Mouse (Mus musculus) urinary bladder, adult 2 months (tissue): Measurements from ENCODE around the gene Alpi. TPM values are rescaled to one million over a fixed set of nuclear protein-coding genes. Genes with fewer than 3 reads are reported as not detected.

ENCODE experiments used
- DNase-seq: peaks from one replicate; pipeline ENCODE4 v3.0.0; 2022; ENCODE audit warnings: low spot score
- polyA plus RNA-seq: library from polyadenylated mRNA; depleted of rRNA; stranded (reverse); fragments of >200 nt; gene quantifications from 2 replicates; pipeline ENCODE4 v1.2.3, GENCODE M21; 2012; rRNA removed

The Alpi gene
- 0.06 TPM in 1 of 2 replicates, not detected in the other for polyA plus RNA-seq

DNA sequence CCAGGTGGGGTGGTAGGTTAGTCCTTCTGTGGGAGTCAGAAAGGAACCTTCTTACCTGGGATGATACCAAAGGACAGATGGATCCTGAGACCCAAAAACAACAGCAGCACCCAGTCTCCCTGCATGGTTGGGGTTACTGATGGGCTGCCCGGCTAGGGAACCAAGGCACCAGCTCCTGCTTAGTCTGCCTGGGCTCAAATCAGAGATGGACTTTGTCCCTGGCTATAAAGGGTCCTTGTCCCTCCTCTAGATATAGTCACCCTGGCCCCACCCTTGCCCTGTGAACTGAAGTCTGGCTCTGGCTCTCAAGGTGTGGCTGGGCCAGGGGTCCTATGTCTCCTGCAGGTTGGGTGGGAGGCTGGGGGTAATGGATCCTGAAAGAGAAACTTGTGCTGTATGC is at the start of gene Alpi:
Gene Alpi (minus strand): TSS at position 196 of the 400 bp plus-strand sequence.
- no peak for DNase-seq

DNA sequence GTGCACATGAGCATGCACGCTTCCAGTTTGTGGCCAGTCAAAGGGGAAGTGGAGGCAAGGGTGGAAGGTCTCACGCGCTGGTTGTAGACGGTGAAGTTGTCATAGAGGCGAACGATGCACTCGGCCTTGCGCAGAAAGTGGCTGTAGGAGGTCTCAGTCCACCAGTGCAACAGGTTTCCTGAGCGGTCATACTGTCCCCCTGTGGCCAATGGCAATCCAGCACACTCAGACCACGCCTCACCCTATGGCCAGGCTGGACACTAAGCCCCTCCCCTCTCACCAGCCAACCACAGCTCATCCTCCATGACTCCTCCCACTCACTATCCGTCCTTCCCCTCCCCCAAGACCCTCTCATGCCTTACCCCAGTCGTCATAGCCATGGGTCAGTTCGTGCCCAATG is 48.0 kb upstream of the Alpi start:
- no peak for DNase-seq

DNA sequence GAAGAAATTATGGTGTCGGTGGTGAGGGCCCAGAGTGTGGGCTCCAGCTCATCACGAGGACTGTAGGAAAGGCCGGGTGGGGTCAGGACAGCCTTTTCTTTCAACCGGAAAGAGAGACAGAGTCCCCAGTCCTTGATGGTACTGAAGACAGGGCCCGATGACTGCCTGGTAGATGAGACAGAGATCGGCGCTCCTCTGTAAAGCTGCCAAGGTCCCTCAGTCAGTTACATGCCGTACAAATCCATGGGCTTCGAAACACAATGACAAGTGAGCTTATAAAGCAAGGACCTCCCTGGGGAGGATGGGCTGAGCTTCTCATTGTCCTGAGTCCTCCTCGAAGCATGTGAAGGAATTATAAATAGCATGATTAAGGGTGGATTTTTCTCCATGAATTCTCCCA is 41.7 kb upstream of the Alpi start:
- DNase-seq, result no peak

- no peak for DNase-seq
Measured at GRCm38 (mm10) chr1:87142456-87142855, 41.0 kb upstream of the Alpi start.

- DNase-seq, result no peak
Measured at GRCm38 (mm10) chr1:87141550-87141949, 40.1 kb upstream of the Alpi start.

GRCm38 (mm10) chr1:87131803-87132202 is 30.4 kb upstream of the Alpi start:
- no peak for DNase-seq

GRCm38 (mm10) chr1:87127206-87128030 is 26.0 kb upstream of the Alpi start:
- no peak for DNase-seq

DNA sequence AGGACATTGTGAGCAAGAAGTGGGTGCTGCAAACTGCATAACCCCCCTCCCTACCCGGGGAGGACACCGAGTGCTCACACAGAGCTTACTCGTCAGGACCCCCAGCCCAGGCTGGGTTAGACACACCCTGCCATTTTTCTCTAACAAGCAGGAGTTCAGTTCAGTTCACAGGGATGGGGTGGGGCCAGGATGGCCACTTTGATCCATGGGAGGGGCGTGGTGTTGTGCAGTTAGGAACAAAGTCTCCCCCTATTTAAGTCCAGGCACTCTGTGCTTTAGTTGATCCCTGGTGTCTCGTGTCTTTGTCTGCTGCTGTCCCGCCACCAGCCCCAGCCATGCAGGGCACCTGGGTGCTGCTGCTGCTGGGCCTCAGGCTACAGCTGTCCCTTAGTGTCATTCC is 23.3 kb upstream of the Alpi start, which contains the start of gene Akp3:
Gene Akp3 (plus strand): TSS at position 301 of the 400 bp plus-strand sequence.
- DNase-seq, result no peak

DNA sequence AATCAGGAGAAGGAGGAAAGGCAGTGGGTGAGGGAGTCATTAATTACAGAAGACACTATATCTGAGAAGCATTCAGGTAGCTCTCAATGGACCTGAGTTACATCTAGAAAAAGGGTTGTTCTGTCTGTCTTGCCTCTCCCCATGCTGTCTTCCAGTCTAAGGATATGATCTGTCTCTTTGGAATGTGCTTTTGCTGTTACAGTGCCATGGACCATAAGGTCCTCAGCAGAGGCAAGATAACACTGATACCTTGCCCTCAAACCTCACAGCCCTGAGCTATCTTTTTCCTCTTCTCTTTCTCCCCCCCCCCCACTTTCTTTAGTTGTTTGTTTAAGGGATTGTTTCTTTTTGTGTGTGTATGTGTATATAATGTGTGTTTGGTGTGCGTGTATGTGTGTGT is 13.4 kb upstream of the Alpi start:
- DNase-seq, result no peak

GRCm38 (mm10) chr1:87111719-87112354 is 10.4 kb upstream of the Alpi start:
- DNase-seq, result no peak

- DNase-seq, result no peak
Measured at GRCm38 (mm10) chr1:87108564-87108963, 7.2 kb upstream of the Alpi start.

DNA sequence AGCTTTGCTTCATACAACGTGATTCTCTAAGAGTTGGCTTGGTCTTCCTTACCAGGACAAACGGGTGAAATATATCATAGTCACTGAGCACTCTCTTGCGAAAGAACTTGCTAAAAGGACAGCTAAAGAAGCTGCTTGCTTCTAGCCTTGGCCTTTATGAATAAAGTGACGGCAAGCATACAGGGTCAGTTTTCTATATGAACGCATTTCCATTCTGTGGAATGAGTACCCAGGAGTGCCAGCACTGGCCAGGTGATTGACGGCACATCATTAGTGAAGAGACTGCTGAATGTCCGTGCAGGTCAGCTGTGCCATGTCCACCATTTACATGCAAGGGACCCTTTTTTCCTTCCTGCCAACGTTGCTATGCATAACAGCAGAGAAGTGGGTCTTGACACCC is 5.1 kb upstream of the Alpi start:
- no peak for DNase-seq

DNA sequence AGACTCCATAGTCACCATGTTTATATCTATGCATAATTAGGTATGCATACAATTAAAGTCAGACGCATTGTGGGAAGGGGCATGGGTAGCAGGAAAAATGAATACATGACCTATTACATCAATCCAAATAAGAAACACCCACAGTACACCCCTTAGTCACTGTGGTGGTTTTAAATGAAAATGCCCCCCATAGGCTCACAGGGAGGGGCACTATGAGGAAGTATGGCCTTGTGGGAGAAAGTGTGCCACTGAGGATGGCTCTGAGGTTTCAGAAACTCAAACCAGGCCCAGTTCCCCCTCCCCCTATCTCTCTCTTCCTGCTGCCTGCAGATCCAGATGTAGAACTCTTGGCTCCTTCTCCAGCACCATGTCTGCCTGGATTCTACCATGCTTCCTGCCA is 2.5 kb upstream of the Alpi start:
- no peak for DNase-seq

- no peak for DNase-seq
Measured at GRCm38 (mm10) chr1:87102114-87102513, 708 bp upstream of the Alpi start.

- DNase-seq, result peak; percentile 45
Measured at GRCm38 (mm10) chr1:87098358-87098975, 2.9 kb downstream of the Alpi start.

GRCm38 (mm10) chr1:87095642-87096041 is 5.8 kb downstream of the Alpi start:
- DNase-seq, result no peak

GRCm38 (mm10) chr1:87089828-87090227 is 11.6 kb downstream of the Alpi start, which contains the start of gene Alppl2:
TSS of gene Alppl2 (minus strand) at chr1:87089928.
- no peak for DNase-seq

DNA sequence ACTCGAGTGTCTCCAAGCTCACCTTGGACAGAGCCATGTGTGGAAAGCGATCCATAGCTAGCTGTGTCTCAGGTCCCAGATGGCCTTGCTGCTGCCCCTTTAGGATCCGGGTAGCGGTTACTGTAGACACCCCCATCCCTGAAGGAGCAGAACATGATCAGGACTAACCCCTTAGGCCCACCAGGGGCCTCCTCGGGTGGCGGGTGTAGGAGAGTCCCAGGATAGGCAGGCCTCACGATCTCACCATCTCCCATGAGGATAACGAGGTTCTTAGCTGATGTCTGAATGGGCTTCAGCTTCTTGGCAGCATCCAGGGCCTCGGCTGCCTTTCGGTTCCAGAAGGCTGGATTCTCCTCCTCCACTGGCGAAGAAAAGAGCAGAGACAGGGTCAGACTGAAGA is 12.2 kb downstream of the Alpi start:
- no peak for DNase-seq

DNA sequence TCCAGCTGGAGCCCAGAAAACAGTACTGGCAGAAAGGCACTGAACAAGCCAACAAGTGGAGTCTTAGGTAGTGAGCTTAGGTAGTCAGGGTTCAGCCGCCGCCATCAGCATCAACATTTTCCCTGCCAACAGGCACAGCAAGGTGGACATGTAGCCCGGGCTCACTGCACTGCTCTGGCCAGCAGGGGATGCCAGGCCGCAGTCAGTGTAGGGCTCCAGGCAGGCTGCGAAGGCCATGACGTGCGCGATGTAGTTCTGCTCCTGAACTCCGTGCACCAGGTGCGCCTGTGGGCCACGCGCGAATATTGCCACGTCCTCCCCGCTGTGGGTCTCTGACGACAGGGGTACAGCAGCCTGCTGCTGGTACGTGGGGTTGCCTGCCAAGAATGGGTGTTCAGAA is 14.4 kb downstream of the Alpi start:
- no peak for DNase-seq

DNA sequence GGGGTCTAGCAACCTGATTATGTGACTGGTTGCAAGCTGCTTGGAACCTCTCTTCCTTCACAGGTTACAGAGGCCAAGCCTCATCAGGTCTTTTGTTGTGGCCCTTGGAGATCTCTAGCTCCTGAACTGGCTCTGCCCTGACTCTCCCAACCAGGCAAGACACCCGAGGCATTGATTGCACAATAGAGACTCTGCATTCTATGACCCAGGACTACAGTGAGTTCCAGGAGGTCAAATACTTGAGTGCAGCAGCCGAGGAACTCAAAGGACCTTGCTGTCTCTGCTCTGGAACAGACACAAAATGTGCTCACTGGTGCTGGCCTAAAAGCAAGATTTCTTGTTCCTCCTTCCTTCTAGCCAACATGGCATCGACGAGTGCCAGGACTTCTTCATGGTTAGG is 15.2 kb downstream of the Alpi start:
- DNase-seq, result no peak

- no peak for DNase-seq
Measured at GRCm38 (mm10) chr1:87073776-87074175, 27.6 kb downstream of the Alpi start.

- no peak for DNase-seq
Measured at GRCm38 (mm10) chr1:87070720-87071119, 30.7 kb downstream of the Alpi start.

GRCm38 (mm10) chr1:87060913-87061312 is 40.5 kb downstream of the Alpi start:
- DNase-seq, result no peak
